Mouse (Mus musculus): ENCODE data around the gene Ndufa13.

The Ndufa13 gene

DNA sequence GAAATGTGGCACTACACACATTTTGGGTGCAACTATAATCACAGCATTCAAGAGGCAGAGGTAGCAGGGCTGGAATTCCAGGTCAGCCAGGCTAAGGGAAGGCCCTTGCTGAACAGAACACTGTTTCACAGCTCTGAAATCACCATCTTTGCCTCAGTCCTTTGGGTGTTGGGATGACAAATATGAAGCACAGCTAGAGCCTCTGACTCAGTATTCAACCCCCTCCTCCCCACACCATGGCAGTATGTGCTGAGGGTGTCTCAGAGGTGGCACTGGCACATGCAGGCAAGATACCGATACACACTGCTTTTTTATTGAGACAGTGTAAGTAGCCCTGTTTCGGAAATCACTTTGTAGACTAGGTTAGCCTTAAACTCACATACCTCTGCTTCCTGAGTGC is 3.9 kb upstream of the Ndufa13 start:
- no peak for DNase-seq

DNA sequence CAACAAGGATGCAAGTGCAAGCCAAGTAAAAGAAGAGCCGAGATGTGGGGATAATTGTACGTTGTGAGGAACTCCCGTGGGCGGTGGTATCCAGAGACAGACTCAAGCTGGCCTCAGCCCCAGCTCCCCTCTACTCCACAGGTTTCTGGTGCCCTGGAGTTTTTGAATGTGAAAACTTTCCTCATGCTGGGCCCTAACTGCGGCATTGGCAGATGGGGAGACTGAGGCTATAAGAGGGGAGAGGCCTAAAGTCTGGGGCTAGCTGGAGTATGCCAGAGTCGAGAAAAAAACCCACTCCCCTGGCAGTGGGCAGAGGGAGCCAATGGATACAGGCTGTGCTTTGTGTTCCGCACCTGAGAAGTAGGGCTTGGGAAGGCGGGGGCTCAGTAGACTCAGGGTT is 1.7 kb upstream of the Ndufa13 start:
- DNase-seq = no peak

DNA sequence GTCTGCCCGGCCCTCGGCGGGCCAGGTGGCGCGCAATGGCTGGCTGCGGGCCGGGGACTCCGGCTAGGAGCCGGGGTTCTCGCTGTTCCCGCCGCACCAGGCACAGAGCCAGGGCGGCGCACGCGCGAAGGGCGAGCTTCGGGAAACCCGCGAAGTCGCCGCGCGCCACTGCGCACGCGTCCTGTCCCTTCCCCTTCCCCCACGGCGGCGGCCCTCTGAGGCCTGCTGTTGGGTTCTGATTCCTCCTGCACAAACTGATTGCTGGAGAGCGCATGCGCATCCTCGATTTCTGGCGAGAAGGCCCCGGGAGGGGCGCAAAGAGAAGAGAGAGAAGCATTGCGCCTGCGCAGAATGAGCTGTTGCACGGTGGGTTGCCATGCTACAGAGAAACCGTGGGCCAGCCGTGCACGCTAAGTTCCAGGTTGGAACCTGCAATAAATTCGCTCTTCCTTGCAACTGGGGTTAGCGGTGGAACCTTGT is 745 bp upstream of the Ndufa13 start:
- peak; percentile 99 for DNase-seq

DNA sequence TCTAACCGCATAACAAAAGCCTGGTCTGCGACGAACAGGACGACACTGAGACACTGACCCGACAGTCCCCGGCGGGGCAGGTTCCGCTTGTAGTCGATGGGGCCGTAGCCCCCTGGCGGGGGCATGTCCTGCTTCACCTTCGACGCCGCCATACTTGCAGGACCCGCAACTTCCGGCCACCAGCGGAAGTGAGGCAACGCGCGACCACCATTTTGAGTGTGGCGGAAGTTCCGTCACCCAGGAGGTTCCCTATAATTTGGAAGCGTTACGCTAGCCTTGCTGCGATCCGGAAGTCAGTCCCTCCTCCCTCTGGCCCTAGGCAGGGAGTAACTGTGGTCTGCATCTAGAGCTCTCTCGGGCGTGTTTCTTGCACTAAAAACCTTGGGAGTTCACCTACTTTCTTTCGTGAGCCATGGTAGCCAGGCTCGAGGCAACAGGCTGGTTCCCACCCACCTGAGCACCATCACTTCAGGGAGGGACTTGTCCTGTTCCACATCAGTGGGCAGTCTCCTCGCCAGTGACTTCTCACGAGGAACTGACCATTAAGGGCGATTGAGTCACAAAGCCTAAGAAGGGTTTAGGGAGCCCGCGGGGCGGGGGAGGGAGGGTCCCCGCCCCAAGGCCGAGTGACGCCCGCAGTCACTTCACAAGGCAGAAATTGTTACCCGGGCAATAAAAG is 735 bp downstream of the Ndufa13 start:
- peak; percentile 97 for DNase-seq

DNA sequence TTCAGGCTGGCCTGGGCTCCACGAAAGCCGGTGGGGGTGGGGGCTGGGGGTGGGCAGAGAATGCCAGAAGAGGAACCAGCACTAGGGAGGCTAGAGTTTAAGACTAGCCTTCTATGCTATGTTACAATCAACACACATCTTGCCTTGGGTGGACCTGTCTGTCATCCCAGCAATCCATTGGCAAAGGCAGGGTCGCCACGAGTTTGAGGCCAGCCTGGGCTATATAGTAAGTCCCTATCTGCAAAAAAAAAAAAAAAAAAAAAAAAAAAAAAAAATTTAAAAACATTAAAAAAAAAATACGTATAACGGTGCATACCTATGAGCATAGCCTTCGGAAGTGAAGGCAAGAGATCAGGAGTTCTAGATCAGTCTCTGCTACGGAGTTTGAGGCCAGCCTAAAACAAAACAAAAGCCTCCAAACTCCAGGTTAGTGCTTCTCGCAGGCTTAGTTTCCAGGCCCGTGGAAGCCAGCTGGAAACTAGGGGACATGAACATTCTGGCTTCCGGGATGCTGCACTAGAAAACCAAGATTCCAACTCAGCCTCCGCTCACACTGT is 1.4 kb downstream of the Ndufa13 start:
- peak; percentile 38 for DNase-seq

DNA sequence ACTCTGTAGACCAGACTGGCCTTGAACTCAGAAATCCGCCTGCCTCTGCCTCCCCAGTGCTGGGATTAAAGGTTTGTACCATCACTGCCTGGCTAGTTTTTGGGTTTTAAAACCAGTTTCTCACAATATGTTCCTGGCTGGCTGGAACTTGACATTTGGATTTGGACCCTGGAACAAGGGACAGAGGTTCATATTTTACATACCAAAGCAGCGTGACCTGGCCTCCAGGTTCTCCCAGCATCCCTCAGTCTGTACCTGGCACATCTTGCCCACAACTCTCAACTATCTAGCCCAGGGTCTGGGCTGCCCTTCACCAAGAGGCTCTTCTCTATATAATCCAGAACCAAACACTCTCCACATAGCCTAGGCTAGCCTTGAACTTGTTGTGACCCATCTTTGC is 2.5 kb downstream of the Ndufa13 start:
- no peak for DNase-seq

DNA sequence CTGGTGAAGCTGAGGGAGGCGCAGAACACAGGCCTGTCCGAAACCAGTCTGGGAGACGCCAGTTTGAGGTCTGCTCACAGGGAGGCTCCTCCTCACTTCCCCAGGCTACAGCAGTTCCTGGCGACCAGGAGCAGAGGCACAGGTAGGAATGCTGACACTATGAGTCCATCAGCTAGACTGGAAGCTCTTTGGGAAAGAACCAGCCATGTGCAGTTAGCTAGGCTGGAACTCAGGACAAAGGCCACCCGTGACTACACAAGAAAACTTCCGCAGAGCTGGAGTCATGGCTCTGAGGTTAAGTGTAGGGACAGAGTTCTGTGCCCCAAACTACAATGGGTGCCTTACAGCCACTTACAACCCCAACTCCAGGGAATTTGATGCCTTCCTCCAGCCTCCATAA is 4.5 kb downstream of the Ndufa13 start:
- DNase-seq = no peak

DNA sequence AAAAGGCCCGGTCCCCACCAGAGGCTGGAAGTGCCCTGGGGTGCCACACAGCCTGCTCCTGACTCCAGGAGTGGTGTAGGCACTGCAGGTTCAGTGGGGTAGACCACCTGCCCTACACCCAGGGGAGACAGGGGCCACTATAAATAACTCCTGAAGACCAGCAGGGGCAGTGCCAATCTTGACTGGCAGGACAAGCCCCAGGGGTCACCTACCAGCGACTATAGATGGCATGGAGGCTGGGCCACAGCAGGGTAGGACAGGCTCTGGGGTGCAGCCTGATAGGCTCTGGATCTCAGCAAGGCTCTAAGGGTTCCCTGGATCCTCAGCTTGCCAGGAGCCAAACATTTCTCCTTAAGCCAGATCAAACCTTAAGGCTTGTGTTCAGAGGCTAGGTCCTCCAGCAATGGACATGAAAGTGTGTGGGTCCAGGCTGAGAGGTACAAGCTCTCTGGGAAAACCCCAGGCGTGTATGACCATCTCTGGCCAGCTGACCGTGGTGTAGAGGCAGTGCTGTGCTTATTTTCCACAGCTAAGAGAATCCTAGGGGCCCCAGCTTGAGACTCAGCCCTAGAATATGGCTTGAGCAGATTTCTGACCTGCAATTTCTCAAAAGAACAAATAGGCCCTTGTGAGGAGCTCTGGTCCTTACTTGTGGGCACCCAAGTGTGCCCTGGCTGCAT is 6.4 kb downstream of the Ndufa13 start:
- DNase-seq = no peak

DNA sequence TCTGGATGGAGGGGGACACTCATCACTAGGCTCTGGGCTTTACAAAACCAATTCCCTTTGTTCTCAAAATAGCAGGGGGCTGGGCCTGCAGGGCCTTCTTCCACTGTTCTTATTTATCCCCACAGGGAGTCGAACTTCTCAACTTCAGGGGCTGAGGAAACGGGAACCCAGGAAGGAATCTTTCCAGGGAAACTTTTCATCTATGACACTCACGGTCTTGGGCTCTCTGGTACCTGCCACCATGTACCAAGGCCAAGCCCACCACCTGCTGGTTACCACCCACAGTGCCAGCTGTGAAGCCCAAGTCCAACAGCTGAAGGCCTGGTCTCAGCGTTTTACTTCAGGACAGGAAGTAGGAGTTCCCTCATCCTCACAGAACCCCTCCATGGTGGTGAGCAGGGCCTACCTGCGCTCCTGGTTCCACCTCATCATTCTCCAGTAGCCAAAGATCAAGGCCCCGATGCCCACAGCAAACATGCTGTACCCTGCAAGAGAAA is 7.5 kb downstream of the Ndufa13 start:
- no peak for DNase-seq

DNA sequence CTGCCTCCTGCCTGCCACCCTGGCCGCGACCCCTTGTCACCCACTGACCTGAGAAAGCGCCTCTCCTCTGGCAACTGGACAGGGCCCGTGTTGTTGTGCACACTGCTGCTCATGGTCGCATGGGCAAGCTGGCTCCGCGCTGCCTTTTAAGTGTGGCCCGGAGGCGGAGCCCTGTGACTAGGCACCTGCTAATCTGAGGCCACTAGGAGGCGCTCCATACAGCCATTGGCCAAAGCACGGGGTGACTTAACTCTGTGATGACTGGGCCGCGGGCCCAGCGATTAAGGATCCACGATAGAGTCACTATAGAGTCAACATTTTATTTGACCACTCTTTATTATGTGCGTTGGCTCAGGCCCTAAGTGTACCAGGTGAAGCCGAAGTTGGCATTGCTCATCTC is 8.5 kb downstream of the Ndufa13 start:
- peak; percentile 79 for DNase-seq

DNA sequence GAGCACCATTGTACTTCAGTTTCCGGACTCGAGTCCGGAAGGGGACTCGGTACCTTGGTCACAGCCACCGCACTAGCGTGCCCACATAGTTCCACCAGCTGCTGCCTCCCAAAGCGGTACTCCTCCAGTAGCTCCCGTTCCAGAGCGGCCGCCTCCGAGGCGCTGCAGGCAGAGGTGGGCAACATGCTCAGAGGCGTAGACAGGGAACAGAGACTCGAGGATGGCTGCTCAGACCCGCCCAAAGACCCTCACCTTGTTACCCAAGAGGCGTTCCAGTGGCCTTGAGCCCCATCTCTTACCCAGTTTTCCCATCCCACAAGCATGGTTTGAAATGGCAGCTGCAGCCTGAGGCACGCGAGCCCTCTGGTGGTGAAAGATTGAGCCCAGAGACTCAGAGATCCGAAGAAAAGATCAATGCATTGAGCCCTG is 11.5 kb downstream of the Ndufa13 start:
- peak; percentile 74 for DNase-seq

DNA sequence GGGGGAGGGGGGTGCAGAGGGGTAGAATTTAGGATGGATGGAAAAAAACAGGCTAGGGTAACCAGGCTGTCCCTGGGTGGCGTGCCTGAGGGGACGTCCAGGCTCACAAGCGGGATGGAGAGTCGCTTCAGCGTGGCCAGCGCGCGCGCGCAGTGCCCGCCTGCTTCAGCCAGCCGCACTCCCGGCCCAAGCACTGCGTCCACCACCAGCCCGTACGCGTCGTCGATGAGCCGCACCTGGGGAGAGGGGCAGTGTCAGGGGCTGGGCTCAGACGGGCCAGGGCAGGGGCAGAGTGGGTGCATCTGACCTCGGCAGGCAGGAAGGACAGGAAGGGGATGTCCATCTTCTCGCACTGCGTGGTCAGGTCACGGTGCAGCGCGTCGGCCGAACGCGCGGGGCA is 13.5 kb downstream of the Ndufa13 start:
- no peak for DNase-seq

DNA sequence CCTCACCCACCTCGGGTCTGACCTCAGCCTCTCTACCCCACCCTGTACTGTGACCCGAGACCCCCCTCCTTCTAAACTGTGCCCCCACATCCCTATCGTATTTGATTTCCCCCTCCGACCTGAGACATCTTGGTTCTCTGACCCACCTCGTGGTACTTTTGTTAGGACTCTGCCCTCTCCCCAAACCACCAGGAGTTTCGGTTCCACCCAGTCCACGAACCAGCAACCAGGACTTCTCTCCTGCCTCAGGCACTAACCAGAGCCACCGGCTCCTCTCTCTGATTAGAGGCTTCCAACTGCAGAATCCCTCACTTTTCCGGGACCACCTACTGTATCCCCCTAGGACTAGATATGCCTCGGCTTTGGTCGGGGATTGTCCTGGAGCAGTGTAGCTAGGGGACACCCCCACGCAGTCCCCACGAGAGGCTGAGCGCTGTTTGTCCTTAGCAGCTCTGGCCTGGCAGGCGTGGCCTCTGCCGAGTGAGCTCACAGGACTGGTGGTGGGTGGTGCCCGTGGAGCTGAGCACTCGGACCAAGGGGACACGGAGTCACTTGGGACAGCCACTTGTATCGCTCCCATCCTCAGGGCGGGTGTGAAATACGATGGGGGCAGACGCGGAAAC is 14.0 kb downstream of the Ndufa13 start:
- DNase-seq = no peak

DNA sequence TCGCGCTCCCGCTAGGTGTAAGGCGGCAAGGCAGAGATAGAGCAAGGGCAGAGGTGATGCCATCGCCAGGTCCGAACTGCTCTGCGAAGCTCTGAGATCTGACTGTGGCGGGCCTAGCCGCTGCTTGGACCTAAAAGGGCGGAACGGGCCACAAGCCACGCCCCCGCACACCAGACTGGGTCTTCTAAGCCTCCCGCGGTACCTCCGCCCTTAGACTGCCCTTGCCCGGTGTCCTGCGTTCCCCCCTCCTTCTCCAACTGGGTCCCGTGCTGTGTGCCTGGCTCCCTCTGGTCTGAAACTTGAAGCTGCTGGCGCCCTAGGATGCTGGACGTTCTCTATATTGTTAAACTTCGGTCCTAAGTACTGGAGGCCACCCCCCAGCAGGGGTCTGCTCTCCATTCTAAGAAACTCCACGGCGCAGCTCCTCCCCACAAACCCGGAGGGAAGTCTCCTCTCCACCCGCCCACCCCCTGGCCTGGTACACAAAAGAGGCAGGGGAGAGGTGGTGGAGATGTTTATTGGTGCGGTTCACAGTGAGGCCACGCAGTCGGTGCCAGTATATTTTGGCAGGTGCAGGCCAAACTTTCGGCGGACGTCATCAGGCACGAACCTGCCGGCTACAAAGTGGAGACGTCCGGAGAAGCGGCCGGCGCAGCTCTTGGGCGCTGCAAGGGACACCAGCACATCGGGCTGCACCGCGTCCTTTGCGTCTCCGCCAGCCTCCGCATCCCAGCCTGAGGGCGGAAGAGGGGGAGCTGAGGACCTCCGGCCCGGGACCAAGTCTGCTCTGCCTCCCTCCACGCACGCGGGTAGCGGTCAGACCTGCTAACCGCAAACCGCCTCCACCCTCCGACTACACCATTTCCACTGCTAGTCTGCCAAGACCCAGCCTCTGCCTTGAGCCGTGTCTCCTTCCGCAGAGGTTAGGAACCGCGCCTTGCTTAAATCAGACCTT is 14.8 kb downstream of the Ndufa13 start, which contains the start of gene Cilp2:
Gene Cilp2, minus strand, starts transcription at position 399 of the 955 bp plus-strand sequence.
- peak; percentile 33 for DNase-seq

DNA sequence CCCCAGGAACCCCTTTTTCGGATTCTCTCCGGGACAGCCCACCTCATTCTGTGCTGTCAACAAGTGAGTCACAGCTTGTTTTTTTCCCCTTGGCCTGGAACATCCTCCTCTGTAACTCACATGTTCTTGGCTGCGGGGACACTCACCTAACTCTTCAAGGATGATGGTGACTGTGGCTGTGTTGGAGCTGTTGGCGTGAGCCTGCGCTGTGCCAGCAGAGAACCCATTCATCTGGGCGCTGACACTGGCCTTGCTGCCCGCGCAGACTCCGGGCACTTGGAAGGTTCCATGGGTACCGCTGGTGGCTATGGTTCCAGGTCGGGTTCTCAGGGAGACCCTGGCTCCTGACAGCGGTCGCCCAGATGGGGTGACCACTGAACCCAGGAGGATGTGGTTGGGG is 18.2 kb downstream of the Ndufa13 start:
- DNase-seq = no peak

DNA sequence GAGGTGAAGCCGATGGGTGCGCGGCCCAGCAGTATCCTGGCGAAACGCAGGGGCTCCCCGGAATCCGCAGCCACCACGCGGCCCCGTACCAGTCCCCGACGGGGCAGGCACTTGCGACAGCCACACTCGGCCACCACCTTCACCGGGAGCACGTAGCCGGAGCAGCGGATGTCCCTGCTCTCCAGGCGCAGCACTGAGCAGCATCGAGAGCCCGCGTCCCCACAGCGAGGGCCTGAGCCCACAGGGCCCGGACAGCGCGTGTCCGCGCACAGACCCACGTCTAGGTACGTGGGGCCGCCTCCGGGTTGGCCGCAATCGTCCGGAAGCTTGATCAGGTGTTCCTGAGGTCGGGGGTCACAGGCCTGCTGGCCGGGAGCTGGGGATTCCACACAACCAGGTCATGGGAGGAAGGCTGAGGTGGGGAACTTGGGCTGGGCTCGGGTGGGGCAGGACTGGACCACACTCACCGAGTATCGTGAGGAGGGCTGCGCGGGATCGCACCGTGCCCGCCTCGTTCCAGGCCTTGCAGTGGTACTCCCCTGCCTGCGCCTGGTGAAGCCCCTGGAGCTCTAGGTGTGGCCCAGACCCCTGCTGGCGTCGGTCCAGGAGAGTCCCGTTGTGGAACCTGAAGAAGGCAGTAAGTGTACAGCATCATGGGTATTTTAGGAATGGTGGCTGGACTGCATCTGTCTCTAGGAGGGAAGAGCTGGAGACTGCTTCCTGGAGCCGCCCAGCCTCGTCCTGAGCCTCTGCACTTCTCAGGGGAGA is 19.3 kb downstream of the Ndufa13 start:
- DNase-seq = peak; percentile 26

DNA sequence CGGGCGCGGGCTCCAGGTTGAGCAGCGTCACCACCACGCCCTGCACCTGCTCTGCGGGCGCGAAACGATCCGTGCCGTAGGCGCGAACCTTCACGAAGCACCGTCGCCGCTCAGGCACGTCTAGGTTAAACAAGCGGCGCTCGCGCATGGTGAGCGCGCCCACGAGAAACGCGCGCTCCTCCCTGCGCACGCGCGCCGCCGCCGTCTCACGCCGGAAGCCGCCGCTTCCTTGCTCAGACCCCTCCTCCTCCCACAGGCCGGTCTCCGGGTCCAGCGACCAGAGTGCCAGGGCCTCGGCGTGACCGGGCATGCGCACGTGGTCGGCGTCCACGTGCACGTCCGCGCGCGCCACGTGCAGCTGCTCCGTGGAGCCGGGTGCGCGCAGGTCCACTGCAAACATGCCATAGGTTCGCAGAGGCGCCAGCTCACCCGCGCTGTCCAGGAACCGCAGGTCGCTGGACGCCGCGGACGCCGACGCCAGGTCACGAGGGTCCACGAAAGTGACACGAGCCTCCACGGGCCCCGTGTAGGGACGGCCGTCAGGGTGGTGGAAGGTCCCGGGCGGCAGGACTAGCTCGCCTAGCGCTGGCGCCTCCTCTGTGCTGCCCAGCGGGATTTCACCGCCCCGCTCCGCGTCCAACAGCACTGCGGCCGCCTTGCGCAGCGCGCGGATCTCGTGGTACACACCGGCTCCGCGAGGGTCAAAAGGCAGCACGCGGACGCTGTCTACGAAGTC is 20.2 kb downstream of the Ndufa13 start:
- DNase-seq = peak; percentile 73

DNA sequence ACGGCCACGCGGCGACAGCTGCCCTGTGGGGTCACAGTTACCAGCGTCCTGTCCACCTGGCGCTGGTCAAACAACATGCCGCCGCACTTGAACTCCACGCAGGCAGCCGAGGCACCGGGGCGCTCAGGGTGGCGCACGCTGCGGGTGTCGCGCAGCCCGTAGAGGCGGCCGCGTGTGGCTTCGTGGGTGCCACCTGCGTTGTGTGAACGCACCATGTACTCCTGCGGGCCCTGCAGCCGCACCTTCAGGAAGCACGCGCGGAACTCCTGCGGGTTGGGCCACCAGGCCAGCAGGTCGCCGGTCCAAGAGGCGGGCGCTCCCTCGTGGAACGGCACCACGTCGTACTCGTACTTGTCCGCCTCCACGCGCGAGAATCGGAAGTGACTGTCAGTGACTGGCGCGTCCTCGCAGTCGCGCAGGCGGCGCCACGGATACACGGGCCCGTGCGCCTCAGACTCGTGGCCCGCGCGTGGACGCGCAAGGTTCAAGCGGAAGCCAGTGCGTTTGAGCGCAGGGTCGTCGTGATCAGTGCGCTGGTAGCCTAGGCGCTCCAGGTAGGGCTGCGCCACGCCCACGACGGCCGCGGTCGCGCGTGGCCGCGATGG is 21.0 kb downstream of the Ndufa13 start:
- peak; percentile 37 for DNase-seq

DNA sequence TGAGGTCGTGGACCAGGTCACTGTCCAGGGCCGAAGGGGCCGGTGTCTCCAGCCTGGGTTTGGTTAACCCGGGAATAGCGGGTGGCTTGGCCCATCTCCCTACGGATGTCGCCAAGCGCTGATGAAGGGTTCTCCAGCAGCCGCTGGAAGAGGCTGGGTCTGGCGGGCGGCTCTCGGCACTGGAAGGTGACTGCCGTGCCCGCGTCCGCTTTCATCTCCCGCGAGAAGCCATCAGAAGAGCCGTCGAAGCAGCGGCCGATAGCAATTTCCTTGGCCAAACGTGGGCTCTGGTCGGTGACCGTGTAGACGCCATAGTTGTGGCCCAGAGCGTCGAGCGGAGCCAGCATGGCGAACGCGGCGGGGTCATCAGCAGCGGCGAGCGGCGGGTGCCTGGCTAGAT is 21.5 kb downstream of the Ndufa13 start:
- DNase-seq = no peak

DNA sequence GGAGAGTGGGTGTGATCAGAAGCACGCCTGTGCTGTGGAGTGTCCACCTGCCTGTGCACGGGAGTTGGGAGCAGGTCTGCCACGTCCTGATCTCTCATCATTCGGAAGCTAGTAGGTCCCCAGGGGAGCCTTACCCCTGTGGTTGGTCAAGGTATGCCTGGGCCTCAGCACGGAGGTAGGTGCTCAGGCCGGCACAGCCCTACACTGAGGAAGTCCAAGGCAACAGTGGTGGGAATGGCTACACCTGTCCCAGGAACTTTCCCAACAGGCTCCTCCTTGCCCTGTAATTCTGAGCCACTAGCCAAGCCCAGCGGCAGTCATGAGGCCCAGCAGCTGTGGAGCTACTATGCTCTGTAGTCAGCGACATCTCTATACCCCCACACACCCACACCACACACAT is 22.7 kb downstream of the Ndufa13 start:
- DNase-seq = no peak
